Mouse (Mus musculus): ENCODE measurements around the gene Kdm5d.

Gene Kdm5d

GRCm38 (mm10) chrY:897393-898227 lies at the start of gene Kdm5d:
Gene Kdm5d (plus strand): TSS chrY:897788.
- peak in 1 of 2 experiments; percentile 50 for DNase-seq

DNA sequence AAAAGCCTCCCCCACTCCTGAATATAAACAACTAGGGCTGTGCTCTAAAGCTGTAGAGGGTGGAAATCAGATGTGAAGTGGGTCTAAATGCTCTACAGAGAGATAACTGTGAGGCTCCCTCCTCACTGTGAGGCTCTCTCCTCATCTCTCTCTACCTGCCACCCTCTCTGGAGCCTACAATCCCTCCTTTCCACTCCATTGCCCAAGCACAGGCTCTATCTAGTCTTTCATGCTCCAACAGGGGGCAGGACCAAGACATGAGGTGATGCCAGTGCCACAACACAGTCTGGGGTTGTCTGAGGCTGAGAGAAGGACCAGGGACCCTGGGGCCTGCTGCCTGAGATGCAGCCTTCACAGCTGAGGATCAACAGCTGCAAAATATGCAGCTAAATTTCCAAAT lies 25.2 kb upstream of the Kdm5d start:
- no peak for DNase-seq

DNA sequence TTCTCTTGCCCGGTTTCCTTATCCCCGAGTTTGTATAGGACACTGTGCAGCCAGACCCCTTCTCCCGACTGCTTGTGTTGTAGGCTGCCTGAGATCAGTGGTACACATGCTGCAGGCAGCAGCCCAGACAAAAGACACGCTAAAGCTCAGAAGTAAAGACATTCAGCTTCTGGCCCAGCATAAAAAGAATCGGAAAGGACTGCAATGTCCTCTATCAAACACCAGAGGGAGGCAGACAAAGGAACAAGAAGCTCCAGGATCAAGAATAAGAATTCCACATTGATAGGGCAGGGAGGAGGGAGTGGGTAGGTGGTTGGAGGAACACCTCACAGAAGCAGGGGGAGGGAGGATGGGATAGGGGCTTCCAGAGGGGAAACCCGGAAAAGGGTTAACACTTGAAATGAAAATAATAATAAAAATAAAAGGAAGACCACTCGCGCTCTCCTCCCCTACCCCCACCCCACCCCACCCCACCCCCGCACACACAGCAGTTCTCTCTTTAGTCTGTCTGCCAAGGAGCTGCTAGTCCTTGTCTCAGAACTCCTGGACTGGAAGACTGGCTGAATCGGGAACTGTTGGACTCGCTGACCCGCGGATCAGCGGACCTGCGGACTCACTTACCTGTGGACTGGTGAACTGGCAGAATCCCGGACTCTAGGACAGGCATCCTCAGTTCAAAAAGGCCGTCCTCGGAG lies 24.6 kb upstream of the Kdm5d start:
- no peak for DNase-seq
